Mouse (Mus musculus) ovary, postnatal 14 days (tissue): Measurements from ENCODE around the gene Calml4.

Experiments used
- DNase-seq: peaks from one replicate; pipeline ENCODE4 v3.0.0; 2022; ENCODE audit warnings: low spot score

Calml4 gene

GRCm38 (mm10) chr9:62901736-62902135, 43.9 kb downstream of the Calml4 start:
- DNase-seq, result no peak

GRCm38 (mm10) chr9:62903841-62904240, 46.0 kb downstream of the Calml4 start:
- no peak for DNase-seq

GRCm38 (mm10) chr9:62905039-62905438, 47.2 kb downstream of the Calml4 start:
- no peak for DNase-seq

GRCm38 (mm10) chr9:62913390-62914069, 55.6 kb downstream of the Calml4 start:
- DNase-seq, result no peak

- no peak for DNase-seq
Observed at GRCm38 (mm10) chr9:62917059-62917458, 59.2 kb downstream of the Calml4 start.

GRCm38 (mm10) chr9:62920877-62921276, 63.0 kb downstream of the Calml4 start:
- no peak for DNase-seq

GRCm38 (mm10) chr9:62924886-62925610, 67.2 kb downstream of the Calml4 start:
- no peak for DNase-seq
